Mouse (Mus musculus) liver, embryonic 13.5 days (tissue): ENCODE measurements around the gene Ssh1. TPM values are rescaled to one million over a fixed set of nuclear protein-coding genes. Genes with fewer than 3 reads are reported as not detected.

ENCODE experiments used
- ATAC-seq: fragments of 200-750 bp; cut with Nextera tagmentation; 2 replicates; pipeline ENCODE4 v1.8.0; 2017; ENCODE audit warnings: low read depth, mild to moderate bottlenecking, moderate number of reproducible peaks, moderate library complexity
- DNase-seq: peaks from one replicate; pipeline ENCODE4 v3.0.0; 2022
- H3K27ac ChIP-seq: fragments of 300-500 bp; sonication (generic); 2 replicates; pipeline ENCODE4 v1.5.1; 2015; ENCODE audit warnings: moderate library complexity, mild to moderate bottlenecking, inconsistent platforms
- H3K27me3 ChIP-seq: fragments of 300-500 bp; sonication (generic); 2 replicates; pipeline ENCODE4 v1.6.1; 2015; ENCODE audit warnings: mild to moderate bottlenecking, inconsistent platforms
- H3K36me3 ChIP-seq: fragments of 300-500 bp; sonication (generic); 2 replicates; pipeline ENCODE4 v1.6.1; 2015; ENCODE audit warnings: mild to moderate bottlenecking, inconsistent platforms
- H3K4me1 ChIP-seq: fragments of 300-500 bp; sonication (generic); replicated peaks from 2 replicates; pipeline ENCODE4 v1.6.1; 2015; ENCODE audit warnings: inconsistent platforms
- H3K4me2 ChIP-seq: fragments of 300-500 bp; sonication (generic); 2 replicates; pipeline ENCODE4 v1.6.1; 2015; ENCODE audit warnings: inconsistent platforms, mild to moderate bottlenecking, moderate library complexity
- H3K4me3 ChIP-seq: fragments of 300-500 bp; sonication (generic); replicated peaks from 2 replicates; pipeline ENCODE4 v1.5.1; 2015; ENCODE audit warnings: mild to moderate bottlenecking, inconsistent platforms
- H3K9ac ChIP-seq: fragments of 300-500 bp; sonication (generic); 2 replicates; pipeline ENCODE4 v1.6.1; 2015; ENCODE audit warnings: mild to moderate bottlenecking, inconsistent platforms
- H3K9me3 ChIP-seq: fragments of 300-500 bp; sonication (generic); replicated peaks from 2 replicates; pipeline ENCODE4 v1.6.1; 2016; ENCODE audit warnings: inconsistent platforms
- whole genome bisulfite sequencing: fragments of 180-500 bp; shearing (Covaris S2); methylation state at CpG from one replicate; pipeline ENCODE4 v1.1.7; 2015; ENCODE audit not compliant: insufficient replicate concordance; 5-methylcytosine and 5-hydroxymethylcytosine counted together
- polyA plus RNA-seq: library from polyadenylated mRNA; unstranded; fragments of >200 nt; fragmentation: Nextera tagmentation; extraction: Ambion mirVana; gene quantifications from 2 replicates; pipeline ENCODE4 v1.2.1, GENCODE M21; 2015

Ssh1 gene
- 5.4 and 6.0 TPM in 2 replicates for polyA plus RNA-seq

- peaks cover 7% of the 10 kb centered on the region; the same call in 1 of the 2 replicates for H3K36me3 ChIP-seq
- peak; percentile 79 for ATAC-seq
- peak within 1 kb of the TSS; percentile 91 for H3K9ac ChIP-seq
- peak; percentile 78 for DNase-seq
- WGBS: 1% methylated on average over 70 of the region's 83 CpGs
- H3K9me3 ChIP-seq: no peaks in the 10 kb centered on the region
- H3K4me1 ChIP-seq: peaks cover 54% of the 10 kb centered on the region
- H3K4me3 ChIP-seq: peak within 1 kb of the TSS; percentile 81
- peak within 1 kb of the TSS; percentile 94 for H3K27ac ChIP-seq
- H3K27me3 ChIP-seq: peaks cover 13% of the 10 kb centered on the region; the same call in 1 of the 2 replicates
- H3K4me2 ChIP-seq: peak within 1 kb of the TSS; percentile 97
These were observed at the start of gene Ssh1 for GRCm38 (mm10) chr5:113993487-113994465. Gene Ssh1 (minus strand): TSS chr5:113993894.

GRCm38 (mm10) chr5:114041327-114041930, 47.7 kb upstream of the Ssh1 start:
- 16% methylated on average over 15 of the region's 15 CpGs for whole genome bisulfite sequencing
- Histone ChIP-seq H3K9ac (no peak overlapping the region), H3K4me1 (peaks cover 14% of the 10 kb centered on the region), H3K4me2 (0 out of 2 replicates have a peak overlapping the region, but pooled peaks have one; percentile 15), H3K36me3 (no peaks in the 10 kb centered on the region), H3K9me3 (no peaks in the 10 kb centered on the region), H3K27me3 (no peaks in the 10 kb centered on the region), H3K27ac (no peak overlapping the region), H3K4me3 (no peak overlapping the region)
- ATAC-seq (peak; percentile 77), DNase-seq (peak; percentile 49)

GRCm38 (mm10) chr5:114040911-114041310, 47.2 kb upstream of the Ssh1 start:
- Histone ChIP-seq H3K4me2 (no peak overlapping the region), H3K9me3 (no peaks in the 10 kb centered on the region), H3K27ac (no peak overlapping the region), H3K9ac (no peak overlapping the region), H3K27me3 (no peaks in the 10 kb centered on the region), H3K4me1 (peaks cover 14% of the 10 kb centered on the region), H3K36me3 (no peaks in the 10 kb centered on the region), H3K4me3 (no peak overlapping the region)
- 49% methylated on average over 1 of the region's 1 CpGs for WGBS
- ATAC-seq (no peak), DNase-seq (no peak)

- 46% methylated on average over 7 of the region's 8 CpGs for WGBS
- Histone ChIP-seq H3K4me3 (no peak overlapping the region), H3K36me3 (no peaks in the 10 kb centered on the region), H3K4me2 (no peak overlapping the region), H3K9ac (no peak overlapping the region), H3K9me3 (no peaks in the 10 kb centered on the region), H3K27ac (no peak overlapping the region), H3K27me3 (no peaks in the 10 kb centered on the region), H3K4me1 (peaks cover 14% of the 10 kb centered on the region)
- ATAC-seq (no peak), DNase-seq (no peak)
These were observed 46.8 kb upstream of the Ssh1 start for GRCm38 (mm10) chr5:114040508-114040907.

GRCm38 (mm10) chr5:114035111-114035510, 41.4 kb upstream of the Ssh1 start:
- Histone ChIP-seq H3K9ac (no peak overlapping the region), H3K4me3 (no peak overlapping the region), H3K36me3 (no peaks in the 10 kb centered on the region), H3K27ac (no peak overlapping the region), H3K4me2 (no peak overlapping the region), H3K9me3 (no peaks in the 10 kb centered on the region), H3K4me1 (no peaks in the 10 kb centered on the region), H3K27me3 (no peaks in the 10 kb centered on the region)
- WGBS: 67% methylated on average over 10 of the region's 10 CpGs
- no peak for DNase-seq
- ATAC-seq: no peak

- no peaks in the 10 kb centered on the region for H3K4me1 ChIP-seq
- H3K4me3 ChIP-seq: no peak overlapping the region
- H3K9me3 ChIP-seq: no peaks in the 10 kb centered on the region
- H3K27me3 ChIP-seq: no peaks in the 10 kb centered on the region
- DNase-seq (no peak), ATAC-seq (no peak)
- H3K9ac ChIP-seq: no peak overlapping the region
- no peak overlapping the region for H3K4me2 ChIP-seq
- WGBS: 56% methylated on average over 7 of the region's 7 CpGs
- H3K27ac ChIP-seq: no peak overlapping the region
- H3K36me3 ChIP-seq: no peaks in the 10 kb centered on the region
These were observed 40.7 kb upstream of the Ssh1 start for GRCm38 (mm10) chr5:114034393-114034792.

- Histone ChIP-seq H3K27me3 (no peaks in the 10 kb centered on the region; the same call in 1 of the 2 replicates), H3K9ac (no peak overlapping the region), H3K4me3 (no peak overlapping the region), H3K4me2 (no peak overlapping the region), H3K9me3 (no peaks in the 10 kb centered on the region), H3K27ac (no peak overlapping the region), H3K4me1 (no peaks in the 10 kb centered on the region; the same call in 1 of the 2 replicates), H3K36me3 (no peaks in the 10 kb centered on the region)
- ATAC-seq (no peak), DNase-seq (no peak)
- 66% methylated on average over 3 of the region's 3 CpGs for WGBS
These were observed 38.6 kb upstream of the Ssh1 start for GRCm38 (mm10) chr5:114032161-114032763.

- Histone ChIP-seq H3K27ac (no peak overlapping the region), H3K9me3 (no peaks in the 10 kb centered on the region), H3K4me1 (no peaks in the 10 kb centered on the region; the same call in 1 of the 2 replicates), H3K4me3 (no peak overlapping the region), H3K36me3 (no peaks in the 10 kb centered on the region), H3K9ac (no peak overlapping the region), H3K27me3 (peaks cover 14% of the 10 kb centered on the region; the same call in 1 of the 2 replicates), H3K4me2 (no peak overlapping the region)
- ATAC-seq: no peak
- WGBS: 79% methylated on average over 12 of the region's 12 CpGs
- no peak for DNase-seq
These were observed 37.0 kb upstream of the Ssh1 start for GRCm38 (mm10) chr5:114030652-114031051.

- Histone ChIP-seq H3K4me3 (no peak overlapping the region), H3K4me1 (no peaks in the 10 kb centered on the region; the same call in 1 of the 2 replicates), H3K27ac (no peak overlapping the region), H3K9me3 (no peaks in the 10 kb centered on the region), H3K27me3 (peaks cover 17% of the 10 kb centered on the region; the same call in 1 of the 2 replicates), H3K9ac (no peak overlapping the region), H3K36me3 (no peaks in the 10 kb centered on the region), H3K4me2 (no peak overlapping the region)
- ATAC-seq (no peak), DNase-seq (no peak)
- WGBS: 68% methylated on average over 12 of the region's 12 CpGs
These were observed 34.4 kb upstream of the Ssh1 start for GRCm38 (mm10) chr5:114028111-114028510.

GRCm38 (mm10) chr5:114027217-114027944, 33.7 kb upstream of the Ssh1 start:
- DNase-seq (no peak), ATAC-seq (no peak)
- Histone ChIP-seq H3K4me3 (no peak overlapping the region), H3K4me2 (no peak overlapping the region), H3K27ac (no peak overlapping the region), H3K27me3 (peaks cover 17% of the 10 kb centered on the region; the same call in 1 of the 2 replicates), H3K36me3 (no peaks in the 10 kb centered on the region), H3K4me1 (no peaks in the 10 kb centered on the region; the same call in 1 of the 2 replicates), H3K9ac (no peak overlapping the region), H3K9me3 (no peaks in the 10 kb centered on the region)
- 75% methylated on average over 12 of the region's 12 CpGs for WGBS
